Mouse (Mus musculus): ENCODE measurements around the gene Stpg4.

Stpg4 gene

DNA sequence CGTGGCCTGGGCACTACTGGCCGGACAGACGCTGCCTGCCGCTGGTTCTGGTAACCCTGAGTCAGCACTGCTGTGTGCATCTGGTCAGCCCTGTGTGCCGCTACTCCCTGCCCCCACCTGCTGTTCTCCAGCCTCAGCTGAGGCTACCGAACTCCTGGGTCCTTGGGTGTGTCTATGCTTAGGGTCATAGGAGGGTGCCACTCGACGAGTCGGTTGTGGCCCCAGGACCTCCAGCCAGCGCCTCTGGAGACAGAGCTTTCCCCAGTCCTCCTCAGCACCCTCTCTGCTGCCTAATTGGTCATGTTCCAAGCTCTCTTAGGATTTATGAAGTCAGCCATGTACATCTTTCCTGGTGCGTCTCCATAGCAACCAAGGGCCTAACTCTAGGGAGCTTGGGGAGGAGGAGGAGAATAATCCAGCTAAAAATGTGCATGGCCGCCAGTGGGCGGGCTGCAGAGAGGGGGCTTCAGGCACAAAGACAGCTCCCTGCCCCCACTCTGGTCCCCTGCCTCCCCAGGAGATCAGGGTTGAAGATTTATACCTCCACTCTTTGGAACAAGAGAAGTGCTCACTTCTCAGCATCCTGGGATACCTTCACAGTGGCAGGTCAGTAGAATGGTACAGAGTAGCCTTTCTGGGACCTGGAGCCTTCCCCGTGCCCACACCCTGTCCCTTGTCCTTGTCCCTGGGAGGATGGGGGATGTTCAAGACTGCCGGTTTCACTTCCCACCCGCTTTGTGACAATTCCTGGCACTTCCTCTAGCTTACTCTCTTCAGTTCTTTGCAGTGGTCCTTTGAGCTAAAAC is 49.0 kb downstream of the Stpg4 start:
- DNase-seq (ENCODE audit: low read depth, low spot score), result no peak

DNA sequence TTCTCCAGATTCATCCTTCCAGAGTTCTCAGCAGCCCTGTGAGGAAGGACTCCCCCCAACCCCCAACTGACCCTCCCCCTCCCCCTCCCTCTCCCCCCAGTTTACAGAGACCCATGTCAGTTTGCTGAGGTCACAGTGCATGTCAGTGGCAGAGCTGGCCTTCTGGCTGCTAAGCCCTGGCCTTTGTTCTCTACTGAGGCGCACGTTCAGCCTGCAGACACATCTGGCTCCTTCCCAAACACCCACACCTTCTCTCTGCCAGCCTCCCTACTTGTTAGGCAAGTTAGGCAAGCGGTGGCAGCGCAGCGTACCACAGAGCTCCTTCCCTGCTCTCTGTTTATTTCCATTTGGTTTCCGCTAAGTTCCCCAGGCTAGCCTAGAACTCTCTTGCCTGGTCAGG is 50.0 kb downstream of the Stpg4 start:
- no peak for DNase-seq (ENCODE audit: low read depth, low spot score)

DNA sequence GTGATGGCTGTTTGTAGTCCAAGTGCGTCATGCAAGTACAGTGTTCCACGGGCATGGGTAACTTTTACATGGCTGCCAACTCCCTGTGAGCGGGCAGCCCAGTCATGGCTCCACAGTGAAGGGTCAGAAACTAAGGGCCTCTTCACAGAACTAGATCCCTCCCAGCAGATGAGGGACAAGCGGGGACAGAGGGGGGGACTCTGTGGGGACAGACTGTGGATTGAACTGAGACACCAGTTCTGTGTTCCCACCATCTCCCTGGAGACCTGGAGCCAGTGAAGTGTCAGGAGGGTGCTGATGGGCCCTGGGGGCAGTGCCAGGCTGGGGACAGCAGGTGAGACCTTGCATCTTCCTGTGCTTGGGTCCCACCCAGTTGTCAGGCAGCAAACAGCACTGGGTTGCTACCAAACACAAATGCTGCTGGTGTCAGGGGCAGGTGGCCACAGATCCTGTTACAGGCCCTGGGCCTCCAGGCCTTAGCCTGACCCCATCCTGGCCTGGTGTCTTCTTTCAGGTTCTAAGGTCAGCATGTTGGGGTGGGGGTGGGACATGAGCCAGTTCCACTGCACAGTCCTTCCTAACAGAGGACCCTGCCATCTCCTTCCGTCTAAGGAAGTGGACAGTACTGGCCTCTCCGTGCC is 50.6 kb downstream of the Stpg4 start:
- DNase-seq (ENCODE audit: low read depth, low spot score), result no peak

DNA sequence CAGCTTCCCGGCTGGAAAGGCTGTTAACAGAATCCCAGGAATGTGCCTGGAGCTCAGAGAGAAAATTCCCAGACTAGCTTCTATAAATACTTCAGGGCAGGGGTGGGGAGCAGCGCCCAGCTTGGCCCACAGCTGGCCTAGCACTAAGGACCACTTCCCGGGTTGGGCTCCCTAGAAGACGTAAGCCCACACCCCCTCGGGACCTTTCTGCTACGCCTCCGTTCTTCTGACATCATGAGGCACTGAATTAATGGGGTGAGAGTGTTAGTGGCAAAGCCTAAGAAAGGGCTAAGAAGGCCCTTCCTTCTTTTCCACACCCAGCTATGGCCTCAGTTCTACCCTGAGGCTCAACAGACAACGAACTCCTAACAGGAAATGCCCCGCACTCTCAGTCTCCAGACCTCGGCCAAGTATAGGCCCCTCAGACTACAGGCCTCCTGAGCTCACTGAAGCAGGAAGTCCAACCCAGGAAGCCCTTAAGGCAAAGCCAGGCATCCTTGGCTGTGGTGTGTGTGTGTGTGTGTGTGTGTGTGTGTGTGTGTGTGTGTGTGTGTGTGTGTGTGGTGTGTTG is 51.5 kb downstream of the Stpg4 start:
- no peak for DNase-seq (ENCODE audit: low read depth, low spot score)

DNA sequence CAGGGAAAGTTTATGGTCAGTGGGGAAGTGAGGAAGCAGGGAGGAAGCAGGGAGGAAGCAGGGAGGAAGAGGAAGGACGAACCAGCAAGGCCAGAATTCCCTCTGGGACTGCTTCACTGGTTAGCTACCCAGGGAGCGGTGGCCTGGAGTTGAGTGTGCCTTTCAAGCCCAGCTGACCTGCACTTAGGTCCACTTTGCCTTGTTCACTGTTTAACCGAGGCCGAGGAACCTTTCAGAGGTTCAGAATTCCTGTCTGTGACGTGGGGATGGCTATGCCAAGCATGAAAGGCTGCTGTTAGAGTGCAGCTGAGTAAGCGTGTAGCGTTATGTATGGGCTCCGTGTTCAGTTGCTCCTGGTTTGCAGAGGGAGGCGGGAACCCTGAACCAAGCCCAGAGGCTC is 54.2 kb downstream of the Stpg4 start:
- DNase-seq (ENCODE audit: low read depth, low spot score), result no peak

DNA sequence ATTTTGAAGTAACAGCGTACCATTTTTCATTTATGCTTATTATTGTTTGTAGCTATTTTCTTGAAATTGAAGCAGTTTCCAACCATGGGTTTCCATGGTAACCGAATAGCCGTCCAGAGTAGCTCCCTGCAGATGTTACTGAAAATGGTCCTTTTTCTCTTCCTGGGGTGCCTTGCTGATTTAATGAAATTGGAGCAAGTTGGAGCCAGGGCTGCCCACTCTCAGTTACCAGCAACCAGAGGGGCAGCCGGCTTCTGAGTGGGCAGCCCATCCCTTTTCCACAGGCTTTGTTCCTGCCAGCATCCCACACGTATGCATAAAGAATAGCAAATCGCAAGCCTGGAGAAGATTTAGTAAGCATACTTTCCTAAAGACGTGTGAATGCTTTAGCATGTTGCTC is 55.4 kb downstream of the Stpg4 start:
- no peak for DNase-seq (ENCODE audit: low read depth, low spot score)

GRCm38 (mm10) chr17:87369270-87369759 is 58.2 kb downstream of the Stpg4 start:
- DNase-seq (ENCODE audit: low read depth, low spot score), result no peak

- no peak for DNase-seq (ENCODE audit: low read depth, low spot score)
These were observed 59.1 kb downstream of the Stpg4 start for GRCm38 (mm10) chr17:87368481-87368880.

DNA sequence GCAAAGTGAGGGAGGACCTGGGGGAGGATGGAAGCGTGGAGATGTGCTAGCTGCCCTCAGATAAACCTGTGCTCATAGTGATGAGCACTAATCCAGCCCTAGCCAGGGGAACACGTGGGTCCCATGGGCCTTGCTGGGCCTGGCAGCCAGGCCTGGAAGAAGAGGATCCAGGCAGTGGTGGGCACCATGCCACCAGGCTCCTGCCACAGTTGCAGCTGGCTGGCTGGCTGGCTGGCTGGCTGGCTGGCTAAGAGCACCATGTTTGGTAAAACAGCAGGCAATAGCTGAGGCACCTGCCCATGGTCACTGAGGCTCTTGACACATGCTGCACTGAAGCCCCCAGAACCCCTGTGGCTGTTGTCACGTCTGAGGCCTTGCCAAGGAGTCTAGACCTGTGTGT is 59.9 kb downstream of the Stpg4 start:
- no peak for DNase-seq (ENCODE audit: low read depth, low spot score)

GRCm38 (mm10) chr17:87367228-87367627 is 60.3 kb downstream of the Stpg4 start:
- no peak for DNase-seq (ENCODE audit: low read depth, low spot score)

GRCm38 (mm10) chr17:87366520-87366919 is 61.0 kb downstream of the Stpg4 start:
- DNase-seq (ENCODE audit: low read depth, low spot score), result no peak

GRCm38 (mm10) chr17:87365268-87365667 is 62.3 kb downstream of the Stpg4 start:
- no peak for DNase-seq (ENCODE audit: low read depth, low spot score)

DNA sequence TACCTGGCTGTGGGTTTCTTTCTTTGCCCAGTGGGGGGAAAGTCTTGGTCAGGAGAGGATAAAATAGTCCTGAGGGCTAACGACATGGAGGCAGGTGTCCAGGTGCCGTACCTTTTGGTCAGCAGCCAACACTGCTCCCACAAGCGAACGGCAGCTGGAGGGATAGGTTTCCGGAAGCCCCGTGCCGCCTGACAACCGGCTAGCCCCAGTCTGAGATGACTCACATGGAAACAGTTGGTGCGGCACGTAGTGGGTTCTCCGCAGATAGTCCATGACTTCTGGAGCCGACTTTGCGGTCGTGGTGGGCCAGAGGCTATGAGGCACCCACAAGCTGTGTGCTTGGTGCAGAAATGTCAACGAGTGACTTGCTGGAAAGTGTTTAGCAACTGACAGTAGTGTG is 63.4 kb downstream of the Stpg4 start:
- no peak for DNase-seq (ENCODE audit: low read depth, low spot score)

GRCm38 (mm10) chr17:87361132-87361531 is 66.4 kb downstream of the Stpg4 start:
- no peak for DNase-seq (ENCODE audit: low read depth, low spot score)

- DNase-seq (ENCODE audit: low read depth, low spot score), result no peak
These were observed 70.0 kb downstream of the Stpg4 start for GRCm38 (mm10) chr17:87357506-87357905.

- no peak for DNase-seq (ENCODE audit: low read depth, low spot score)
These were observed 71.3 kb downstream of the Stpg4 start for GRCm38 (mm10) chr17:87356261-87356660.

GRCm38 (mm10) chr17:87355456-87355855 is 72.1 kb downstream of the Stpg4 start:
- no peak for DNase-seq (ENCODE audit: low read depth, low spot score)

- DNase-seq (ENCODE audit: low read depth, low spot score), result no peak
These were observed 73.7 kb downstream of the Stpg4 start for GRCm38 (mm10) chr17:87353745-87354320.

DNA sequence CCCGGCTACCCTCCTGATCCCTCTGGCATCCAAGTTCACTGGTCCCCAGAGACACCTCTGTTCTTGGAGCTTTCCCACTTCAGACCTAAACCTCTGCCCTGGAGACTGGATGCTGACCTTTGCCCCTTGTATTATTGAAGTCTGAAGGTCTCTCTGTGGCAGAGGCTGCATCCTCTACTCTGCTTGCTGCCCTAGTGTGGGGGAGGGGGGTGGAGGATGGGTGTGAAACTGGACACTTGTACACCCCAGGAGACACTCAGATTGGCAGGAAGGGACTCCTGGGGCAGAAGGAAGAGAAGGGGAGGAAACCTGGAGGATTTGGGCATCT is 74.7 kb downstream of the Stpg4 start:
- no peak for DNase-seq (ENCODE audit: low read depth, low spot score)

DNA sequence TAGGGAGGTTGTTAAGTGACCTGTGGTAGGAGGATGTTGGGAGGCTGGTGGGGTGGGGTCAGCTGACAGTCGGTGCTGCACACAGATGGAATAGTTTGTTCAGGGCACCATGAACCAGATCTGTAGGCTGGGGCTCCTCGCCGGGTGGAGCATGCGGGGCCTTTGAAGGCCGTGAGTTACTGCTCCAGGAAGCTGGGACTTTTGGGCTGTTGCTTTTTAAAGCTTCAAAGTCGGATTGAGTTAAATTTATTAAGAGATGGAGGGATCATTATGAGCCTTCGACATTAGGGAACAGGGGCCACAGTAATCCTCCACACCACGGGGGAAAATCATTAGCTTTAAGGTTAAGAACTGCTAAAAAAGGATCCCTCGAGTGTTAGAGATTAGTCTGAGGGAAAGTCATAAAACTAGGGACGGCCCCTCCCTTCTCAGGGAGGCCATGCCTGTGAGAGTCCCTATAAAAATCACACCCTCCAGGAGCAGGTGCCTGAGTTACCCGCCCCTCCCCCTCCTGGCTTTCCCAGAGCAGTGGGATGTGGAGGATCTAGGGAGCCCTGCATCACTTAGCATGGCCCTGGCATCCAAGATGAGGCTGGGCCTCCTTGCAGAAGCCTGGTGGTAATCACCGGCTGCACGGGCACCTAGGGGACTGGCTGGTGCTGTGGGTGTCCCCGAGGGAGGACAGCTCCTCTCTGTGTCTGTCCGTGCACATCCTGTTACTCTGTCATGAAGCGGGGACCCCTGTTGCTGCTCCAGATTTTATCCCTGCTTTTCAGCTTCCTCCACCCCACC is 75.2 kb downstream of the Stpg4 start:
- no peak for DNase-seq (ENCODE audit: low read depth, low spot score)

GRCm38 (mm10) chr17:87351241-87352105 is 76.1 kb downstream of the Stpg4 start:
- no peak for DNase-seq (ENCODE audit: low read depth, low spot score)
